Comparison of ENCODE assay signal across 22 mouse cellular contexts in genomic region chr15:38368291-38368690, GRCm38 (mm10).
DNase-seq lines count a peak whose midpoint lies in the region; ATAC-seq and TF ChIP-seq lines count a peak whose summit lies in the region.
"Had no signal": no experiment of that assay in that cellular context is flagged by ENCODE, and none has a peak within 500 bp of the region (broad histone marks: within the 10 kb centered on the region; RNA-seq: fewer than 3 reads in every experiment).

No protein-coding gene starts in this region.

- peaks cover 3% of the 10 kb centered on the region for H3K4me1 ChIP-seq in liver, adult 2 months (ENCODE audit: control insufficient read depth, insufficient read depth, low read length)
- no peaks in the 10 kb centered on the region for H3K4me1 ChIP-seq in lung, postnatal 0 days (ENCODE audit: insufficient read depth, low read depth, low read length)
- no peaks in the 10 kb centered on the region for H3K4me1 ChIP-seq in lung, adult 2 months (ENCODE audit: control insufficient read depth, insufficient read depth, low read length)
- H3K4me1 ChIP-seq: embryonic facial prominence, embryonic 13.5 days; embryonic facial prominence, embryonic 15.5 days; forebrain, embryonic 10.5 days; forebrain, embryonic 12.5 days had no signal

- no peak overlapping the region for H3K9ac ChIP-seq in liver, adult 2 months (ENCODE audit: low read depth, low read length)
- H3K9ac ChIP-seq in lung, postnatal 0 days (replicated peaks; ENCODE audit: low read depth), result no peak overlapping the region
- H3K9ac ChIP-seq: embryonic facial prominence, embryonic 13.5 days; embryonic facial prominence, embryonic 15.5 days; forebrain, embryonic 12.5 days had no signal

- no peak for TF ChIP-seq EP300 in lung, postnatal 0 days (IDR thresholded peaks at IDR 0.05)

- no peaks in the 10 kb centered on the region for H3K27me3 ChIP-seq in liver, adult 2 months (ENCODE audit: control insufficient read depth, insufficient read depth, low read length)
- H3K27me3 ChIP-seq in lung, postnatal 0 days (replicated peaks; ENCODE audit: insufficient read depth, low read length), result no peaks in the 10 kb centered on the region
- H3K27me3 ChIP-seq: embryonic facial prominence, embryonic 13.5 days; embryonic facial prominence, embryonic 15.5 days; forebrain, embryonic 12.5 days had no signal

- no peak overlapping the region for H3K27ac ChIP-seq in liver, adult 2 months (replicated peaks; ENCODE audit: insufficient read depth, low read depth, low read length)
- no peak overlapping the region for H3K27ac ChIP-seq in lung, postnatal 0 days (ENCODE audit: low read length)
- H3K27ac ChIP-seq: embryonic facial prominence, embryonic 13.5 days; embryonic facial prominence, embryonic 15.5 days; forebrain, embryonic 10.5 days; forebrain, embryonic 12.5 days had no signal

- H3K4me2 ChIP-seq in lung, postnatal 0 days (replicated peaks; ENCODE audit: low read depth, low read length), result no peak overlapping the region
- H3K4me2 ChIP-seq: embryonic facial prominence, embryonic 13.5 days; embryonic facial prominence, embryonic 15.5 days; forebrain, embryonic 12.5 days had no signal

- H3K79me2 ChIP-seq in liver, adult 2 months (ENCODE audit: control insufficient read depth, insufficient read depth, low read length), result no peaks in the 10 kb centered on the region

- H3K9me3 ChIP-seq in lung, postnatal 0 days (ENCODE audit: low read length), result no peaks in the 10 kb centered on the region
- H3K9me3 ChIP-seq: embryonic facial prominence, embryonic 13.5 days; embryonic facial prominence, embryonic 15.5 days; forebrain, embryonic 10.5 days; forebrain, embryonic 12.5 days had no signal

- no peak overlapping the region for H3K4me3 ChIP-seq in liver, adult 2 months (ENCODE audit: insufficient read depth, low read depth, low read length)
- no peak overlapping the region for H3K4me3 ChIP-seq in lung, postnatal 0 days (ENCODE audit: low read depth, low read length)
- H3K4me3 ChIP-seq in lung, adult 2 months (replicated peaks; ENCODE audit: extremely low read depth, low read depth, low read length), result no peak overlapping the region
- H3K4me3 ChIP-seq: embryonic facial prominence, embryonic 13.5 days; embryonic facial prominence, embryonic 15.5 days; erythroblast, embryonic 14.5 days; forebrain, embryonic 10.5 days; forebrain, embryonic 12.5 days had no signal

- no peak for TF ChIP-seq CTCF in liver, adult 2 months (IDR thresholded peaks at IDR 0.05; ENCODE audit: low read depth, low read length)
- no peak for TF ChIP-seq CTCF in lung, postnatal 0 days (IDR thresholded peaks at IDR 0.05)
- TF ChIP-seq CTCF in lung, adult 2 months (IDR thresholded peaks at IDR 0.05; ENCODE audit: insufficient read depth, low read length), result no peak

- ATAC-seq in lung, postnatal 0 days, result peak; percentile 28; the same call in 1 of the 2 replicates
- ATAC-seq: forebrain, embryonic 14.5 days; forebrain, embryonic 16.5 days had no signal

- WGBS in liver, adult 2 months, result 34% methylated on average over 4 of the region's 4 CpGs
- 63% methylated on average over 4 of the region's 4 CpGs for WGBS in lung, postnatal 0 days
- WGBS in lung, adult 2 months, result 62% methylated on average over 4 of the region's 4 CpGs

- peak; percentile 34 for DNase-seq in liver, adult 2 months (ENCODE audit: extremely low read depth, low read depth, low spot score)
- DNase-seq in liver, result no peak
- DNase-seq in lung, postnatal 0 days (ENCODE audit: low spot score), result no peak
- DNase-seq in lung, adult 2 months, result no peak
- DNase-seq in lung, postnatal 36 days, result peak; percentile 66
- no peak for DNase-seq in lung, postnatal 10 days
- DNase-seq: adrenal gland, adult 2 months; adrenal gland, postnatal 25 days; cerebellum, adult 11 months; cerebellum, adult 18-20 months; cerebellum, adult 8-10 months; cerebellum, adult 9-11 months; cerebellum, postnatal 14 days; cerebellum, postnatal 36 days; embryo, embryonic 11 days had no signal

- no peaks in the 10 kb centered on the region for H3K36me3 ChIP-seq in liver, adult 2 months (ENCODE audit: control insufficient read depth, insufficient read depth, low read length)
- no peaks in the 10 kb centered on the region for H3K36me3 ChIP-seq in lung, postnatal 0 days (ENCODE audit: insufficient read depth, low read length)
- H3K36me3 ChIP-seq: embryonic facial prominence, embryonic 13.5 days; embryonic facial prominence, embryonic 15.5 days; forebrain, embryonic 10.5 days; forebrain, embryonic 12.5 days had no signal

- TF ChIP-seq POLR2A in liver, adult 2 months (IDR thresholded peaks at IDR 0.05; ENCODE audit: extremely low read depth, insufficient read depth, low read length), result no peak
- TF ChIP-seq POLR2A in lung, adult 2 months (IDR thresholded peaks at IDR 0.05; ENCODE audit: borderline replicate concordance, extremely low read depth, low read depth, low read length), result no peak

Comparison
In these comparisons a context has a peak if more than half of its experiments do, and no peak if none do; other contexts are left out.
1. DNase-seq: peak in liver, adult 2 months (single experiment) and lung, postnatal 36 days (single experiment); none in liver (single experiment), lung, postnatal 0 days (single experiment), lung, adult 2 months (single experiment) and lung, postnatal 10 days (single experiment).